Mouse (Mus musculus): ENCODE measurements at regions not wholly inside any gene's neighbourhood (a gene's known extent, or its start where the extent isn't known, plus 50 kb on each side); places are given as distances from the start of the nearest gene placed in this dataset.

DNA sequence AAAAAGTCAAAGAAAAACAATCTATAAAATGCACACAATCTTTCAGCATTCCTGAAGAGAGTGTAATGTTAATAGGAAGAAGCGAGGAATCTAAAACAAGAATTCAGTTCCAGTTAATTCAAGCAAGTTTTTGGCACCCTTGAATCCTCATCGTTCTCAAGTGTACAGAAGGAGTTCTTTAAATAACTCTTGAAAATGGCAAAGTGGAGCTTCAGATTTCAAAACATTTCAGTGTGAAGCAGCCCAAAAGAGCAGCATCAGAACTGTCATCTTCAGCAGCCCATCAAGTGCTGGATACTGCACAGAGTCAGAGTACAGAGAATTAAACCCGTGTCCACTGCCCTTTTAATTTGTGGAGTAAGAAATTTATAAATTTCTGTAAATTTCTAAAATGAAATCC, 311.8 kb upstream of the Dmac1 start:
- no peak for TF ChIP-seq CTCF (IDR thresholded peaks at IDR 0.05; ENCODE audit: low read depth, low read length)
- TF ChIP-seq GATA2 (IDR thresholded peaks at IDR 0.05; ENCODE audit: borderline replicate concordance, low read depth, low read length), result no peak
- TF ChIP-seq TAL1 (conservative IDR thresholded peaks at IDR 0.05; ENCODE audit: low read depth, low read length), result no peak
- no peak for TF ChIP-seq POLR2AphosphoS5 (IDR thresholded peaks at IDR 0.05; ENCODE audit: insufficient replicate concordance, low read depth, low read length)

Data from G1E (cell line).